Mouse (Mus musculus) liver, embryonic 15.5 days (tissue): ENCODE measurements around the gene AU022252. TPM values are rescaled to one million over a fixed set of nuclear protein-coding genes. Genes with fewer than 3 reads are reported as not detected.

Experiments
- ATAC-seq: fragments of 200-750 bp; cut with Nextera tagmentation; 2 replicates; pipeline ENCODE4 v1.8.0; 2017; ENCODE audit warnings: moderate number of reproducible peaks, mild to moderate bottlenecking, moderate library complexity; ENCODE audit not compliant: insufficient read depth
- H3K27ac ChIP-seq: fragments of 300-500 bp; sonication (generic); replicated peaks from 2 replicates; pipeline ENCODE4 v1.5.1; 2015; ENCODE audit warnings: mild to moderate bottlenecking, inconsistent platforms
- H3K27me3 ChIP-seq: fragments of 300-500 bp; sonication (generic); 2 replicates; pipeline ENCODE4 v1.6.1; 2015; ENCODE audit warnings: mild to moderate bottlenecking, inconsistent platforms
- H3K36me3 ChIP-seq: fragments of 300-500 bp; sonication (generic); replicated peaks from 2 replicates; pipeline ENCODE4 v1.6.1; 2015; ENCODE audit warnings: moderate library complexity, mild to moderate bottlenecking, inconsistent platforms
- H3K4me1 ChIP-seq: fragments of 300-500 bp; sonication (generic); replicated peaks from 2 replicates; pipeline ENCODE4 v1.6.1; 2015; ENCODE audit warnings: inconsistent platforms
- H3K4me2 ChIP-seq: fragments of 300-500 bp; sonication (generic); 2 replicates; pipeline ENCODE4 v1.6.1; 2015; ENCODE audit warnings: moderate library complexity, mild to moderate bottlenecking, inconsistent platforms
- H3K4me3 ChIP-seq: fragments of 300-500 bp; sonication (generic); replicated peaks from 2 replicates; pipeline ENCODE4 v1.5.1; 2015; ENCODE audit warnings: mild to moderate bottlenecking, inconsistent platforms
- H3K9ac ChIP-seq: fragments of 300-500 bp; sonication (generic); 2 replicates; pipeline ENCODE4 v1.6.1; 2015; ENCODE audit warnings: moderate library complexity, mild to moderate bottlenecking, inconsistent platforms
- H3K9me3 ChIP-seq: fragments of 300-500 bp; sonication (generic); replicated peaks from 2 replicates; pipeline ENCODE4 v1.6.1; 2016; ENCODE audit warnings: inconsistent platforms
- WGBS: fragments of 180-500 bp; shearing (Covaris S2); methylation state at CpG from one replicate; pipeline ENCODE4 v1.1.7; 2015; ENCODE audit warnings: mixed read lengths; ENCODE audit not compliant: insufficient replicate concordance; 5-methylcytosine and 5-hydroxymethylcytosine counted together
- polyA plus RNA-seq: library from polyadenylated mRNA; unstranded; fragments of >200 nt; fragmentation: Nextera tagmentation; extraction: Ambion mirVana; gene quantifications from 2 replicates; pipeline ENCODE4 v1.2.1, GENCODE M21; 2015

AU022252 gene
- polyA plus RNA-seq, 1 experiment from 2014 or later = 11.4 TPM

- Histone ChIP-seq H3K4me1 (peaks cover 22% of the 10 kb centered on the region), H3K27me3 (no peaks in the 10 kb centered on the region), H3K9me3 (no peaks in the 10 kb centered on the region), H3K36me3 (peaks cover 6% of the 10 kb centered on the region; the same call in 1 of the 2 replicates), H3K4me3 (no peak overlapping the region), H3K9ac (no peak overlapping the region), H3K27ac (no peak overlapping the region), H3K4me2 (no peak overlapping the region)
- 76% methylated on average over 12 of the region's 12 CpGs for WGBS
- ATAC-seq = no peak
Measured at GRCm38 (mm10) chr4:119242571-119242970, 10.1 kb upstream of the AU022252 start.

DNA sequence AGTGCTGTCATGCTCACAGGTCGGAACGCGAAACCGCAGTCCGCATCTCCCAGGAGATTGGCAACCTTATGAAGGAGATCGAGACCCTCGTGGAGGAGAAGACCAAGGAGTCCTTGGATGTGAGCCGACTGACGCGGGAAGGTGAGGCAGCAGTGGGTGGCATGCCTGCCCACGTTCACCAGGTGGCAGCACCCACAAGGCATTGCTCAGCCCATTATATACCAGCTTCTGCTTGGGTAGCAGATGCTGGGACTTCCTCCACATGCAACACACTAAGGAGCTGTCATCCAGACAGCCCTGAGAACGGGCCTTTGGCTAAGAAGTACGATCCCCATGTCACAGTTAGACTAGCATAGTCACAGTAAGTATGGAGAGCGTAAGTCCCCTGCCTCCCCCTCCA is 9.2 kb upstream of the AU022252 start:
- H3K9ac ChIP-seq = no peak overlapping the region
- H3K4me2 ChIP-seq = no peak overlapping the region
- no peaks in the 10 kb centered on the region for H3K27me3 ChIP-seq
- 80% methylated on average over 14 of the region's 14 CpGs for WGBS
- peaks cover 22% of the 10 kb centered on the region for H3K4me1 ChIP-seq
- H3K36me3 ChIP-seq = peaks cover 6% of the 10 kb centered on the region; the same call in 1 of the 2 replicates
- H3K4me3 ChIP-seq = no peak overlapping the region
- ATAC-seq = no peak
- H3K27ac ChIP-seq = no peak overlapping the region
- H3K9me3 ChIP-seq = no peaks in the 10 kb centered on the region

GRCm38 (mm10) chr4:119239181-119239682 is 6.7 kb upstream of the AU022252 start:
- no peak overlapping the region; the same call in 1 of the 2 replicates for H3K27ac ChIP-seq
- peak overlapping the region; percentile 30; the same call in 1 of the 2 replicates for H3K9ac ChIP-seq

GRCm38 (mm10) chr4:119238661-119239060 is 6.1 kb upstream of the AU022252 start:
- WGBS = 35% methylated on average over 3 of the region's 3 CpGs
- Histone ChIP-seq H3K27ac (no peak overlapping the region), H3K4me3 (peak overlapping the region; percentile 39), H3K9me3 (no peaks in the 10 kb centered on the region), H3K4me1 (peaks cover 32% of the 10 kb centered on the region), H3K4me2 (peak overlapping the region; percentile 63), H3K36me3 (no peaks in the 10 kb centered on the region; the same call in 1 of the 2 replicates), H3K27me3 (peaks cover 10% of the 10 kb centered on the region), H3K9ac (no peak overlapping the region)
- ATAC-seq = peak; percentile 62

More at GRCm38 (mm10) chr4:119239181-119239682, 6.7 kb upstream of the AU022252 start:
- H3K27me3 ChIP-seq = 0 out of 2 replicates have a peak, but pooled peaks cover 5% of the 10 kb centered on the region
- WGBS = 14% methylated on average over 12 of the region's 12 CpGs
- H3K4me1 ChIP-seq = peaks cover 27% of the 10 kb centered on the region
- peak overlapping the region; percentile 63 for H3K4me2 ChIP-seq
- no peaks in the 10 kb centered on the region for H3K9me3 ChIP-seq
- peak; percentile 56 for ATAC-seq
- H3K4me3 ChIP-seq = peak overlapping the region; percentile 39
- H3K36me3 ChIP-seq = no peaks in the 10 kb centered on the region; the same call in 1 of the 2 replicates

GRCm38 (mm10) chr4:119234348-119234747 is 1.8 kb upstream of the AU022252 start:
- H3K4me1 ChIP-seq = peaks cover 39% of the 10 kb centered on the region
- peak overlapping the region; percentile 75 for H3K4me3 ChIP-seq
- WGBS = 66% methylated on average over 3 of the region's 3 CpGs
- peak overlapping the region; percentile 100 for H3K4me2 ChIP-seq
- H3K27ac ChIP-seq = no peak overlapping the region
- no peak overlapping the region for H3K9ac ChIP-seq
- no peaks in the 10 kb centered on the region for H3K9me3 ChIP-seq
- ATAC-seq = no peak
- peaks cover 17% of the 10 kb centered on the region for H3K27me3 ChIP-seq
- no peaks in the 10 kb centered on the region for H3K36me3 ChIP-seq

DNA sequence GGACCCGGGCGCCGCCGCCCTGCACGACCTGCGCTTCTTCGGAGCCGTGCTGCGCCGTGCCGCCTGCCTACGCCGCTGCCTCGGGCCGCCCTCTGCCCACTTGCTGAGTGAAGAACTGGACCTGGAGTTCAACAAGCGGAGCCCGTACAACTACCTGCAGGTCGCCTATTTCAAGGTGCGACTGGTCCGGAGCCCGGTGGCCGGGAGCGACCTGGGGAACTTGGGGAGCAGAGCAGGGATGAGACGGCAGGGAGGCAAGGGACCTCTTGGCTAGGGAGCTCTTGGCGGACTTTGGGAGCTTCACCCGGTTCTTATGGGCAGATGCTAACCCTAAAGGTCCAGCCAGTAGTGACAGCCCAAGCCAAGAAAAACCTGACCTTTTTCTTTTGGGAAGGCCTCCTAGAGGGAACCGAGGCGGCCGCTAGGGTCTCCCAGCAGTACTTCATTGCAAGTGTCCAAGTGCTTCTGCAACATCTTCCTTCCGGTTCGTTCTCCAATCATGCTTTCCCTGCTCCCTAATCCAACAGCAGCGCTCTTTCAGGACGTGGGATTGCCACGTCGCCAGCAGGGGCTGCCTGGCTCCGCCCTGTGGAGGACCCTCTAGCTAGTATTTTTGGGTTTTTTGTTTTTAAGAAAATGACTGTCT is 867 bp upstream of the AU022252 start:
- Histone ChIP-seq H3K9me3 (no peaks in the 10 kb centered on the region), H3K4me1 (peaks cover 29% of the 10 kb centered on the region), H3K4me3 (peak overlapping the region; percentile 75), H3K27ac (peak overlapping the region; percentile 42; the same call in 1 of the 2 replicates), H3K36me3 (peaks cover 2% of the 10 kb centered on the region; the same call in 1 of the 2 replicates), H3K27me3 (peaks cover 17% of the 10 kb centered on the region), H3K9ac (peak overlapping the region; percentile 75), H3K4me2 (peak overlapping the region; percentile 100)
- peak; percentile 47 for ATAC-seq
- WGBS = under 1% methylated on average over 36 of the region's 36 CpGs

DNA sequence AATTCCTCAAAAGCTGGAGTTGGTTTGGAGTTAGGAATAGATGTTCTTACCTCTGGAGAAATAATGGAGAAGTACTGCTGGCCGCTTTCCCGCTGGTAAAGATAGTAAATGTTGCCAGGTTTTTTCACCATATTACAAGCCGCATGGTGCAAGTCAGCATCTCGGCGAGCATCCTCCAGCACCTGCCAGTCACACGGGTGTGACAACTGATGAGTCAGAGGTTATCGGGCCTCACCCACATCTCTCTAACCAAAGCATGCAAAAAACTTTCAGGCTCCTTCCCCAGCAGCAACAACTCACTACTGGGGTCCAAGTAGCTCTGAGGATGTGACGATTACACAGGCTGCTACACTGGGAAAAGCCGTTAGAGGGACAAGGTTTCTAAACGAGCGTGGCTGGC is 5.8 kb downstream of the AU022252 start:
- Histone ChIP-seq H3K4me1 (peaks cover 16% of the 10 kb centered on the region), H3K4me3 (no peak overlapping the region), H3K27me3 (no peaks in the 10 kb centered on the region), H3K27ac (no peak overlapping the region), H3K9ac (no peak overlapping the region), H3K36me3 (peaks cover 40% of the 10 kb centered on the region), H3K4me2 (no peak overlapping the region), H3K9me3 (no peaks in the 10 kb centered on the region)
- ATAC-seq = no peak
- WGBS = 83% methylated on average over 11 of the region's 11 CpGs

DNA sequence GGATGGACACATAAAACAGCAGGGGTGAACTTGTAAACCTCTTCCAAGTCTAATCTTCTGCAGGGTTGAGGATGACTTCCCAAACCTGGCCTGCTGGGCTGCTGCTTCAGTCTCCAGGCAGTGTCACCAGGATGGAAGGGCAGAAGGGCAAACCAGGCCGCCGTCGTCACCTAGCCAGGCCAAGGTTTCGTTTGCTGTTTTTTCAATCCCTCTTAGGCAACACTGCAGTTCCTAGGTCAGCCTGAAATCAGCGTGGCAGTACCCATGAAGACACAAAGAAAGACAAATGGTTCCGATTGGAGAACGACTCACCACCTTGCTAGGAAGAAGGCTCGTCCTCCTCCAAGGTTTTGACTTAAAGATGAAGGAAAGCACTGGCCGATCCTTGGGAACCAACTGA is 6.8 kb downstream of the AU022252 start:
- Histone ChIP-seq H3K27ac (no peak overlapping the region), H3K4me2 (no peak overlapping the region), H3K4me3 (no peak overlapping the region), H3K4me1 (peaks cover 11% of the 10 kb centered on the region; the same call in 1 of the 2 replicates), H3K36me3 (peaks cover 40% of the 10 kb centered on the region), H3K9ac (no peak overlapping the region), H3K27me3 (no peaks in the 10 kb centered on the region), H3K9me3 (no peaks in the 10 kb centered on the region)
- WGBS = 75% methylated on average over 9 of the region's 9 CpGs
- ATAC-seq = no peak

GRCm38 (mm10) chr4:119224534-119224933 is 8.0 kb downstream of the AU022252 start:
- Histone ChIP-seq H3K27me3 (no peaks in the 10 kb centered on the region), H3K36me3 (peaks cover 40% of the 10 kb centered on the region), H3K4me3 (no peak overlapping the region), H3K9ac (no peak overlapping the region), H3K27ac (no peak overlapping the region), H3K9me3 (no peaks in the 10 kb centered on the region), H3K4me1 (peaks cover 11% of the 10 kb centered on the region; the same call in 1 of the 2 replicates), H3K4me2 (no peak overlapping the region)
- WGBS = 82% methylated on average over 3 of the region's 3 CpGs
- ATAC-seq = no peak

- WGBS = 57% methylated on average over 1 of the region's 1 CpGs
- Histone ChIP-seq H3K9me3 (no peaks in the 10 kb centered on the region), H3K4me3 (no peak overlapping the region), H3K4me2 (no peak overlapping the region), H3K27ac (no peak overlapping the region), H3K4me1 (peaks cover 11% of the 10 kb centered on the region; the same call in 1 of the 2 replicates), H3K9ac (no peak overlapping the region), H3K36me3 (peaks cover 40% of the 10 kb centered on the region), H3K27me3 (no peaks in the 10 kb centered on the region)
- ATAC-seq = no peak
Measured at GRCm38 (mm10) chr4:119223696-119224095, 8.8 kb downstream of the AU022252 start.

DNA sequence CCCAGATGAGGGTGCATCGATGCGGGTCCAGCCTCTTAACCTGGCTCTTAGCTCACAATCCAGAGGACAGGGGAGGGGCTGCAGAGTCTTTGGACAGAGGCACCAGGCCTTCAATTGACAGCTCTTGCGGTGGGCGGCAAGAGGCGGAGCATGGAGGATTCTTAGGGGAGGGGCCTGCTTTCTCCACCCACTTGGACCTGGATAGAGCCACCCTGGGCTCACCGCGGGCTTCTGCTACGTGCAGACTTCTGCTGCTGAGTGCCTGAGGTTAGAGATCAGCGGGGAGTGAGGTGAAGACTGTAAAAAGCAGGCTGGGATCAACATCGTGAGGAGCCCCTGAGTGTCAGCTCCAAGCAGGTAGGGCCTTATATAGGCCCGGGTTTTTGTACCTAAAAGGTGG is 14.3 kb downstream of the AU022252 start, which contains the start of gene Tmem269:
Gene Tmem269, minus strand, starts transcription at position 49 of the 400 bp plus-strand sequence.
- ATAC-seq = peak; percentile 57; the same call in 1 of the 2 replicates
- WGBS = 12% methylated on average over 11 of the region's 11 CpGs

More for the DNA sequence above, 14.3 kb downstream of the AU022252 start, which contains the start of gene Tmem269:
- Histone ChIP-seq H3K4me2 (no peak within 1 kb of the TSS), H3K9me3 (no peaks in the 10 kb centered on the region), H3K27ac (no peak within 1 kb of the TSS), H3K9ac (no peak within 1 kb of the TSS), H3K4me3 (no peak within 1 kb of the TSS), H3K27me3 (peaks cover 28% of the 10 kb centered on the region), H3K36me3 (no peaks in the 10 kb centered on the region), H3K4me1 (0 out of 2 replicates have a peak, but pooled peaks cover 3% of the 10 kb centered on the region)
